Comparison of ENCODE assay signal across 8 mouse cellular contexts in genomic region chr1:121328193-121328555, GRCm38 (mm10). TPM values are rescaled to one million over a fixed set of nuclear protein-coding genes. Genes with fewer than 3 reads are reported as not detected.
DNase-seq lines count a peak whose midpoint lies in the region; ATAC-seq and TF ChIP-seq lines count a peak whose summit lies in the region.

No protein-coding gene starts in this region.

- H3K9ac ChIP-seq in kidney, postnatal 0 days (ENCODE audit: low read depth, low read length): peak overlapping the region; percentile 64
- H3K9ac ChIP-seq in hindbrain, embryonic 14.5 days: peak overlapping the region; percentile 66
- H3K9ac ChIP-seq in midbrain, embryonic 11.5 days (ENCODE audit: low read length): peak overlapping the region; percentile 85

- no peaks in the 10 kb centered on the region for H3K9me3 ChIP-seq in kidney, postnatal 0 days (replicated peaks; ENCODE audit: low read length)
- H3K9me3 ChIP-seq in hindbrain, embryonic 14.5 days (ENCODE audit: control insufficient read depth, low read length): no peaks in the 10 kb centered on the region
- H3K9me3 ChIP-seq in midbrain, embryonic 11.5 days (ENCODE audit: control insufficient read depth, low read length): no peaks in the 10 kb centered on the region

- peak overlapping the region; percentile 86 for H3K27ac ChIP-seq in kidney, postnatal 0 days
- H3K27ac ChIP-seq in hindbrain, embryonic 14.5 days: peak overlapping the region; percentile 87
- peak overlapping the region; percentile 78 for H3K27ac ChIP-seq in midbrain, embryonic 11.5 days (ENCODE audit: low read depth, low read length)

- H3K4me3 ChIP-seq in kidney, postnatal 0 days (replicated peaks; ENCODE audit: low read depth, low read length): peak overlapping the region; percentile 77
- H3K4me3 ChIP-seq in hindbrain, embryonic 14.5 days (replicated peaks; ENCODE audit: low read length): peak overlapping the region; percentile 49
- peak overlapping the region; percentile 53 for H3K4me3 ChIP-seq in midbrain, embryonic 11.5 days (ENCODE audit: low read depth, low read length)

- no peak for DNase-seq in kidney, postnatal 0 days (ENCODE audit: low spot score)
- DNase-seq in kidney, postnatal 4 days: no peak
- peak; percentile 43 for DNase-seq in c-Kit-positive CD71-positive TER-119-negative erythroid progenitor cells, embryonic 14.5 days (ENCODE audit: low read depth)
- DNase-seq in hindbrain, embryonic 14.5 days (ENCODE audit: low spot score): no peak
- DNase-seq in midbrain, embryonic 11.5 days (ENCODE audit: low spot score, missing footprints): no peak
- DNase-seq in cerebellum, adult 11-12 months: no peak
- DNase-seq in cerebellum, postnatal 10 days: no peak
- no peak for DNase-seq in thymus, postnatal 25 days

- TF ChIP-seq CTCF in kidney, postnatal 0 days (IDR thresholded peaks at IDR 0.05; ENCODE audit: low read depth): no peak

- no peaks in the 10 kb centered on the region for H3K27me3 ChIP-seq in kidney, postnatal 0 days (ENCODE audit: insufficient read depth, low read length)
- no peaks in the 10 kb centered on the region for H3K27me3 ChIP-seq in hindbrain, embryonic 14.5 days (ENCODE audit: control insufficient read depth, insufficient read depth, low read length)
- H3K27me3 ChIP-seq in midbrain, embryonic 11.5 days (ENCODE audit: control insufficient read depth, insufficient read depth, low read length): no peaks in the 10 kb centered on the region

- WGBS in kidney, postnatal 0 days: 3% methylated on average over 7 of the region's 7 CpGs
- 5% methylated on average over 7 of the region's 7 CpGs for WGBS in hindbrain, embryonic 14.5 days
- 7% methylated on average over 7 of the region's 7 CpGs for WGBS in midbrain, embryonic 11.5 days

- ATAC-seq in kidney, postnatal 0 days (replicated peaks; ENCODE audit: low FRiP score, low read depth): peak; percentile 48
- ATAC-seq in hindbrain, embryonic 14.5 days (ENCODE audit: low FRiP score): peak; percentile 73
- ATAC-seq in midbrain, embryonic 11.5 days (ENCODE audit: low FRiP score): peak; percentile 64

- H3K4me2 ChIP-seq in kidney, postnatal 0 days (ENCODE audit: low read length): peak overlapping the region; percentile 82
- peak overlapping the region; percentile 90 for H3K4me2 ChIP-seq in hindbrain, embryonic 14.5 days (replicated peaks)
- peak overlapping the region; percentile 81 for H3K4me2 ChIP-seq in midbrain, embryonic 11.5 days

- H3K4me1 ChIP-seq in kidney, postnatal 0 days (replicated peaks; ENCODE audit: insufficient read depth, low read length): peaks cover 4% of the 10 kb centered on the region; the same call in 1 of the 2 replicates
- peaks cover 21% of the 10 kb centered on the region for H3K4me1 ChIP-seq in hindbrain, embryonic 14.5 days (replicated peaks; ENCODE audit: control insufficient read depth, insufficient read depth, low read length)
- peaks cover 8% of the 10 kb centered on the region for H3K4me1 ChIP-seq in midbrain, embryonic 11.5 days (ENCODE audit: control insufficient read depth, insufficient read depth, low read length)

- H3K36me3 ChIP-seq in kidney, postnatal 0 days (ENCODE audit: insufficient read depth, low read length): no peaks in the 10 kb centered on the region
- H3K36me3 ChIP-seq in hindbrain, embryonic 14.5 days (replicated peaks; ENCODE audit: control insufficient read depth, insufficient read depth): no peaks in the 10 kb centered on the region
- H3K36me3 ChIP-seq in midbrain, embryonic 11.5 days (ENCODE audit: control insufficient read depth, insufficient read depth, low read length): no peaks in the 10 kb centered on the region

RNA-seq across cellular contexts. Expression of gene Insig2, which starts 4.2 kb away (rescaled TPM):
- polyA plus RNA-seq in kidney, postnatal 0 days (2015; fragmentation: Nextera tagmentation; extraction: Ambion mirVana): 46.9 and 52.8 TPM in 2 replicates
- 25.9 and 29.9 TPM in 2 replicates for polyA plus RNA-seq in hindbrain, embryonic 14.5 days (2014; fragmentation: Nextera tagmentation; extraction: Ambion mirVana)
- polyA plus RNA-seq in midbrain, embryonic 11.5 days (2014; fragmentation: Nextera tagmentation; extraction: Ambion mirVana): 16.9 and 17.8 TPM in 2 replicates
